In genomic region chr7:66955978-66956377, GRCm38 (mm10) we compare ENCODE assay signal across 9 mouse cellular contexts.
DNase-seq lines count a peak whose midpoint lies in the region; ATAC-seq and TF ChIP-seq lines count a peak whose summit lies in the region.
"Had no signal": no experiment of that assay in that cellular context is flagged by ENCODE, and none has a peak within 500 bp of the region (broad histone marks: within the 10 kb centered on the region; RNA-seq: fewer than 3 reads in every experiment).

No protein-coding gene starts in this region.

- WGBS in lung, adult 2 months = 29% methylated on average over 2 of the region's 2 CpGs
- 46% methylated on average over 2 of the region's 2 CpGs for WGBS in embryonic facial prominence, embryonic 12.5 days
- WGBS in heart, embryonic 16.5 days = 17% methylated on average over 2 of the region's 2 CpGs
- 54% methylated on average over 2 of the region's 2 CpGs for WGBS in limb, embryonic 12.5 days

- TF ChIP-seq CTCF in lung, adult 2 months (IDR thresholded peaks at IDR 0.05; ENCODE audit: insufficient read depth, low read length) = no peak

- no peaks in the 10 kb centered on the region for H3K36me3 ChIP-seq in embryonic facial prominence, embryonic 12.5 days
- no peaks in the 10 kb centered on the region for H3K36me3 ChIP-seq in heart, embryonic 16.5 days (ENCODE audit: control insufficient read depth, insufficient read depth)
- no peaks in the 10 kb centered on the region for H3K36me3 ChIP-seq in limb, embryonic 12.5 days
- H3K36me3 ChIP-seq: liver, embryonic 13.5 days had no signal

- peak; percentile 24 to 51 for DNase-seq in lung, adult 18-20 months
- no peak for DNase-seq in lung, adult 2 months
- DNase-seq in urinary bladder, adult 18-20 months (ENCODE audit: low spot score in 2 of 2) = no peak
- no peak for DNase-seq in left cerebral cortex, adult 9 months (ENCODE audit: low spot score in 2 of 2)
- no peak for DNase-seq in layer of hippocampus, postnatal 36 days
- DNase-seq: liver, embryonic 13.5 days had no signal

- H3K4me2 ChIP-seq in embryonic facial prominence, embryonic 12.5 days (replicated peaks) = no peak overlapping the region
- no peak overlapping the region for H3K4me2 ChIP-seq in heart, embryonic 16.5 days (ENCODE audit: low read depth, low read length)
- H3K4me2 ChIP-seq in limb, embryonic 12.5 days = no peak overlapping the region
- H3K4me2 ChIP-seq: liver, embryonic 13.5 days had no signal

- H3K4me3 ChIP-seq in lung, adult 2 months (replicated peaks; ENCODE audit: extremely low read depth, low read depth, low read length) = no peak overlapping the region
- no peak overlapping the region for H3K4me3 ChIP-seq in embryonic facial prominence, embryonic 12.5 days
- no peak overlapping the region for H3K4me3 ChIP-seq in heart, embryonic 16.5 days (ENCODE audit: low read length)
- H3K4me3 ChIP-seq in limb, embryonic 12.5 days (replicated peaks) = no peak overlapping the region
- H3K4me3 ChIP-seq: liver, embryonic 13.5 days had no signal

- H3K27me3 ChIP-seq in embryonic facial prominence, embryonic 12.5 days = no peaks in the 10 kb centered on the region
- no peaks in the 10 kb centered on the region for H3K27me3 ChIP-seq in heart, embryonic 16.5 days (ENCODE audit: control insufficient read depth, insufficient read depth, low read length)
- H3K27me3 ChIP-seq in limb, embryonic 12.5 days = no peaks in the 10 kb centered on the region
- H3K27me3 ChIP-seq: liver, embryonic 13.5 days had no signal

- peaks cover 12% of the 10 kb centered on the region for H3K4me1 ChIP-seq in lung, adult 2 months (ENCODE audit: control insufficient read depth, insufficient read depth, low read length)
- peaks cover 17% of the 10 kb centered on the region for H3K4me1 ChIP-seq in embryonic facial prominence, embryonic 12.5 days
- peaks cover 28% of the 10 kb centered on the region for H3K4me1 ChIP-seq in heart, embryonic 16.5 days (ENCODE audit: control insufficient read depth, insufficient read depth, low read length)
- H3K4me1 ChIP-seq in limb, embryonic 12.5 days (replicated peaks) = peaks cover 40% of the 10 kb centered on the region
- H3K4me1 ChIP-seq: liver, embryonic 13.5 days had no signal

- no peak for ATAC-seq in embryonic facial prominence, embryonic 12.5 days (ENCODE audit: insufficient number of reproducible peaks, insufficient read depth, low FRiP score, low TSS enrichment)
- peak; percentile 93 for ATAC-seq in heart, embryonic 16.5 days (replicated peaks; ENCODE audit: extremely low read depth, insufficient read depth, low FRiP score)
- 0 out of 2 replicates have a peak, but pooled peaks have one; percentile 9 for ATAC-seq in limb, embryonic 12.5 days (ENCODE audit: insufficient number of reproducible peaks, insufficient read depth, low FRiP score, low TSS enrichment, low read depth)

- H3K9me3 ChIP-seq in embryonic facial prominence, embryonic 12.5 days = no peaks in the 10 kb centered on the region
- no peaks in the 10 kb centered on the region for H3K9me3 ChIP-seq in heart, embryonic 16.5 days (replicated peaks; ENCODE audit: control insufficient read depth, low read length)
- no peaks in the 10 kb centered on the region for H3K9me3 ChIP-seq in limb, embryonic 12.5 days
- H3K9me3 ChIP-seq: liver, embryonic 13.5 days had no signal

- H3K27ac ChIP-seq in embryonic facial prominence, embryonic 12.5 days = peak overlapping the region; percentile 69
- H3K27ac ChIP-seq in heart, embryonic 16.5 days (ENCODE audit: low read length) = peak overlapping the region; percentile 92
- H3K27ac ChIP-seq in limb, embryonic 12.5 days = peak overlapping the region; percentile 88
- H3K27ac ChIP-seq: liver, embryonic 13.5 days had no signal

- no peak for TF ChIP-seq POLR2A in lung, adult 2 months (IDR thresholded peaks at IDR 0.05; ENCODE audit: borderline replicate concordance, extremely low read depth, low read depth, low read length)

- no peak overlapping the region for H3K9ac ChIP-seq in embryonic facial prominence, embryonic 12.5 days
- H3K9ac ChIP-seq in heart, embryonic 16.5 days (ENCODE audit: low read length) = peak overlapping the region; percentile 34; the same call in 1 of the 2 replicates
- H3K9ac ChIP-seq in limb, embryonic 12.5 days (replicated peaks) = no peak overlapping the region
- H3K9ac ChIP-seq: liver, embryonic 13.5 days had no signal

Comparison
In these comparisons a context has a peak if more than half of its experiments do, and no peak if none do; other contexts are left out.
1. DNase-seq: peak in lung, adult 18-20 months (2 of 2); none in lung, adult 2 months (single experiment), urinary bladder, adult 18-20 months (0 of 2), left cerebral cortex, adult 9 months (0 of 2) and layer of hippocampus, postnatal 36 days (0 of 2).
2. Peak in every context shown above with its lines, with median percentiles within 50 percentile points of each other: H3K27ac ChIP-seq.